Mouse (Mus musculus) small intestine, adult 10 weeks (tissue): ENCODE measurements around the gene Krt86. TPM values are rescaled to one million over a fixed set of nuclear protein-coding genes. Genes with fewer than 3 reads are reported as not detected.

Experiments used
- polyA plus RNA-seq: library from polyadenylated mRNA; stranded (reverse); fragments of 350-450 nt; fragmentation: Illumina TruSeq; extraction: RNeasy Lipid Tissue Mini Kit (QIAGEN cat#74804); gene quantifications from one replicate; pipeline ENCODE4 v1.2.3, GENCODE M21; 2014; ENCODE audit warnings: low replicate concordance

Gene Krt86
- polyA plus RNA-seq: not detected

GRCm38 (mm10) chr15:101472952-101473528 lies at the start of gene Krt86:
Krt86 (plus strand) TSS chr15:101473478.

GRCm38 (mm10) chr15:101438555-101438954 lies 34.7 kb upstream of the Krt86 start, which contains the start of gene Krt87:
Krt87 (minus strand) TSS chr15:101438804.

GRCm38 (mm10) chr15:101447444-101447843 lies 25.8 kb upstream of the Krt86 start, which contains the start of gene Krt88:
Krt88 (plus strand) TSS chr15:101447744.

GRCm38 (mm10) chr15:101463651-101464050 lies 9.6 kb upstream of the Krt86 start, which contains the start of gene Krt81:
Krt81 (minus strand) TSS chr15:101463751.

GRCm38 (mm10) chr15:101491431-101491830 lies 18.2 kb downstream of the Krt86 start, which contains the start of gene Krt83:
Krt83 (minus strand) TSS chr15:101491512.

GRCm38 (mm10) chr15:101517161-101517560 lies 43.9 kb downstream of the Krt86 start, which contains the start of gene Gm49425:
Gm49425 (minus strand) TSS chr15:101517261.

Other genes with a start within 250 kb of the Krt86 start
- gene Grasp, start 249.3 kb upstream of the Krt86 start, polyA plus RNA-seq: not detected
- 1.6 TPM for gene Nr4a1, start 219.2 kb upstream of the Krt86 start, polyA plus RNA-seq
- gene Atg101, start 189.2 kb upstream of the Krt86 start, polyA plus RNA-seq: not detected
- gene 6030408B16Rik, start 180.3 kb upstream of the Krt86 start, polyA plus RNA-seq: not detected
- gene Krt80, start 103.3 kb upstream of the Krt86 start, polyA plus RNA-seq: not detected
- 0.85 TPM for gene Krt7, start 62.4 kb upstream of the Krt86 start, polyA plus RNA-seq
- gene Krt87, start 34.7 kb upstream of the Krt86 start, polyA plus RNA-seq: not detected
- gene Krt88, start 25.7 kb upstream of the Krt86 start, polyA plus RNA-seq: not detected
- gene Krt81, start 9.7 kb upstream of the Krt86 start, polyA plus RNA-seq: not detected
- gene Krt83, start 18.0 kb downstream of the Krt86 start, polyA plus RNA-seq: not detected
- not detected for gene Gm49425, start 43.8 kb downstream of the Krt86 start, polyA plus RNA-seq
- not detected for gene Krt84, start 59.3 kb downstream of the Krt86 start, polyA plus RNA-seq
- not detected for gene Krt82, start 77.2 kb downstream of the Krt86 start, polyA plus RNA-seq
- gene Krt90, start 89.5 kb downstream of the Krt86 start, polyA plus RNA-seq: not detected
- gene Krt75, start 100.4 kb downstream of the Krt86 start, polyA plus RNA-seq: not detected
- not detected for gene Gm5414, start 154.7 kb downstream of the Krt86 start, polyA plus RNA-seq
- not detected for gene Gm5478, start 173.9 kb downstream of the Krt86 start, polyA plus RNA-seq
- gene Krt6b, start 206.8 kb downstream of the Krt86 start, polyA plus RNA-seq: not detected
- not detected for gene Krt6a, start 220.8 kb downstream of the Krt86 start, polyA plus RNA-seq
- gene Krt5, start 239.4 kb downstream of the Krt86 start, polyA plus RNA-seq: not detected